Mouse (Mus musculus): Measurements from ENCODE around the gene Cntn4.

DNA sequence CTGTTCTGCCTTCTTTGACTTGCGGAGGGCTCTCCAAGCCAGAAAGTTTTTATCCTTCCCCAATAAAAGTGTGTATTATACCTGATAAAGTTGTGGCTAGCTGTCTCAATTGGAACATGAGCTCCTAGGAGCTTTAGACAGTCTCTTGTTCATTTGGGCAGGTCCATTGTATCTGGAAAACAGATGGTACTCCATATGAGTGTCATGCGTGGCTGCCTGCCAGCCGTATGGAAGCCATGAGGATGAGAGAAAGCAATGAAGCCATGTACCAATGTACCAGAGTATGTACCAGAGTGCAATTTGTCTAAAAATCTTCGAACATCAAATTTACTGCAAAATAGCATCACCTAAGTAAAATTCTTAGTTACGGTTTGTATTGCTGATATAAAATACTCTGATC is 500.1 kb downstream of the Cntn4 start:
- TF ChIP-seq CTCF (IDR thresholded peaks at IDR 0.05; ENCODE audit: control insufficient read depth, insufficient read depth, insufficient replicate concordance, low read depth, low read length): no peak
- no peak for TF ChIP-seq POLR2A (IDR thresholded peaks at IDR 0.05; ENCODE audit: control insufficient read depth, low read depth, low read length)
